Mouse (Mus musculus) ES-Bruce4 (cell line): ENCODE results near the gene Gas7. TPM values are rescaled to one million over a fixed set of nuclear protein-coding genes. Genes with fewer than 3 reads are reported as not detected.
A peak's percentile ranks its signal among the peaks of the same experiment; 100 is the strongest.

Source experiments
- H3K27ac ChIP-seq: 2 replicates; pipeline ENCODE4 v1.5.1; 2012; ENCODE audit warnings: low read length, inconsistent platforms; ENCODE audit not compliant: insufficient read depth
- H3K27me3 ChIP-seq: 2 replicates; pipeline ENCODE4 v1.6.1; 2012; ENCODE audit warnings: mild to moderate bottlenecking, low read length, inconsistent platforms; ENCODE audit not compliant: control insufficient read depth, poor library complexity, insufficient read depth, severe bottlenecking
- H3K36me3 ChIP-seq: 2 replicates; pipeline ENCODE4 v1.6.1; 2012; ENCODE audit warnings: inconsistent platforms, mild to moderate bottlenecking, low read length, moderate library complexity; ENCODE audit not compliant: control insufficient read depth, poor library complexity, insufficient read depth, severe bottlenecking
- H3K4me1 ChIP-seq: one replicate; pipeline ENCODE4 v1.8.1; 2011; ENCODE audit warnings: low read length; ENCODE audit not compliant: control insufficient read depth, insufficient read depth
- H3K4me3 ChIP-seq: 2 replicates; pipeline ENCODE4 v1.5.1; 2011; ENCODE audit warnings: low read depth, mild to moderate bottlenecking, low read length
- H3K9ac ChIP-seq: 2 replicates; pipeline ENCODE4 v1.6.1; 2012; ENCODE audit warnings: low read depth, mild to moderate bottlenecking, inconsistent platforms; ENCODE audit not compliant: poor library complexity, severe bottlenecking
- H3K9me3 ChIP-seq: replicated peaks from 2 replicates; pipeline ENCODE4 v1.6.1; 2012; ENCODE audit warnings: mild to moderate bottlenecking, low read length, inconsistent platforms; ENCODE audit not compliant: control insufficient read depth, poor library complexity, insufficient read depth, severe bottlenecking
- CTCF ChIP-seq: IDR thresholded peaks from one replicate; pipeline ENCODE4 v1.8.1; 2011; ENCODE audit warnings: low read depth, low read length
- EP300 ChIP-seq: IDR thresholded peaks from 2 replicates; pipeline ENCODE4 v1.6.1; 2011; ENCODE audit warnings: low read depth, low read length; ENCODE audit not compliant: insufficient read depth
- POLR2A ChIP-seq: IDR thresholded peaks from one replicate; pipeline ENCODE4 v1.8.1; 2011; ENCODE audit warnings: low read length; ENCODE audit not compliant: insufficient read depth
- polyA plus RNA-seq: library from polyadenylated mRNA; stranded (reverse); fragments of >200 nt; gene quantifications from 2 replicates; pipeline ENCODE4 v1.2.4, GENCODE M21; 2011; ENCODE audit warnings: low read depth; ENCODE audit not compliant: missing spikeins, insufficient read depth, insufficient read length

Gas7 gene
- polyA plus RNA-seq, 1 experiment, result 2.3 TPM

DNA sequence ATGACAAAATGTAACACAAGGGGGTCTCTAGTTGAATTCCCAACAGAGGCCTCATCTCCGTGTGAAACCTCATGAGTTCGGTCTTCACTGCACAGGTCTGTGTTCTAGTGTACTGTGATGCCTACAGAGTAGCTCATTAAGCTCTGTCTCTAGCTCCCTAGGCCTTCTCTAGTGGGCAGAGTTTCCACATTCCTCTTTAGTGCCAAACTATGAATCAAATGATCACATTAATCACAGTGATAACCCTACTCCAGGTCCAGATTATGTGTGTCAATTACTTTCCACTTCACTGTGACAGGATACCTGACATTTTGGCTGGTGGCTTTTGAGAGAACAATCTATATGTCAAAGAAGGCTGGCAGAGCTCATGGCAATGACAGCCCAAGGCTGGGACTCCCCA lies 44.9 kb downstream of the Gas7 start:
- Histone ChIP-seq H3K27me3 (no peaks in the 10 kb centered on the region), H3K27ac (no peak overlapping the region), H3K4me1 (no peaks in the 10 kb centered on the region), H3K36me3 (no peaks in the 10 kb centered on the region), H3K4me3 (no peak overlapping the region), H3K9ac (no peak overlapping the region), H3K9me3 (no peaks in the 10 kb centered on the region)
- TF ChIP-seq EP300, result no peak
- TF ChIP-seq CTCF, result no peak
- TF ChIP-seq POLR2A, result no peak

DNA sequence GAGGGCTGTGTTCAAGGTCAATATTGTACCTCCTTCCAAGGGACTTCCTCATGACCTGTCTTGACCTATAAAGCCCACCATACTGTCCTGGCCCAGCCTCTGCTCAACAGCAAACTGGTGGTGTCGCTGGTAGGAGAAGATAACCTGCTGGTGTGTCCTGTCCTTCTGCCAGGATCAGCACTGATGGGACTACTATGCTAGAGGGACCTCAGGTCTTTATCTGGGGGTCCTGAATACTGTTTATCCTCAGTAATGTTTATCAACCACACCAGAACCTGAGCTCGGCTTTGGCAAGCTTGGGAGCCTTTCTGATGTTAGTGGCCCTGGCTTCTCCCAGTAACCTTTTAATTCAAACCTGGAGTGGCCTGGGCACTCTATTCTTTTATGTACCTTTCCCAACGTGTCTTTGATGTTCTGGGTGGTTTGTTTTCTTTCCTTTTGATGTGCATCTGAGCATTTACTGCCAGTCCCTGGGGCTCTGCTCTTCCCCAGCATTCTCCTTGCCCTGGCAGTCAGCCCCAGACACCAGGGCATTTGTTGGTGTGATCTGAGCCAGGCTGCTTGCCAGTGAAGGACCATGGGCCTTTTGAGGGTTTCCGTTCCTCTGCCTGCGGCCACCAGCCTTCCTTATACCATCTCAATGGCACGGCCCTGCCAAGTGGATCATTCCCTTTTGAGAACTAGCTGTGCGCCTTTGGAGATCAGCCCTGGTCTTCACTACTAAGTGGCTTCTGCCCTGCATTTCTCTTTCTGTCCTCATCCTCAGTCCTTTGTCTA lies 46.4 kb downstream of the Gas7 start:
- Histone ChIP-seq H3K36me3 (no peaks in the 10 kb centered on the region), H3K9ac (no peak overlapping the region), H3K9me3 (no peaks in the 10 kb centered on the region), H3K27ac (no peak overlapping the region), H3K4me1 (no peaks in the 10 kb centered on the region), H3K4me3 (no peak overlapping the region), H3K27me3 (no peaks in the 10 kb centered on the region)
- TF ChIP-seq EP300 (no peak), POLR2A (no peak), CTCF (no peak)

DNA sequence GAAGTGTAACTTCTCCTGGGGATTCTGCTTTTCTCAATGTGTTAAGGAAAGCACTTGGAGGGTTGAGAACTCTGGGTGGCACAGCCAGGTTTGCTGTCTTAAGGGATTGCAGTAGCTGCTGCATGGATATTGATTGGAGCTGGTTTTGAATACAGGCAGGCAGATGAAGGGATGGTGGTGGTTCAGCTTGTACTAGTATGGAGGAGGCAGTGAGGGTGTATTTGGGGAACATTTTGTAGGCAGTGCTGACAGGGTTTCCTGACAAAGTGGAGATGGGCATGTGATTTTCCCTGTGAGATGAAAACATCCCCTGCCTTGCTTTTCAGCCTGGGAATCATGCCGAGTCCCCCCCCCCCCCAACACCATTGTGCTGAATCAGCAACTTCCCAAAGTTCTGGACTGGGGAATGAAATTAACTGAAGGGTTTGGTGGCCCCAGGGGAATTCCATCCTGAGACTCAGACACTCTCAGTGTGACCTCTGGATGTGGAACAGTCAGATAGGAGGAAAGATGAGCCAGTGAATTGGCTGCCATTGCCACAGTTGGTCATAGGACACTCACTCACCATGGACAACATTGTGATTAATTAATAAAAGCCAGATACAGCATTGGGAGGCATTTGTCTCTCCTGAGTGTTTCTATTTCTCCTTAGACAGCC lies 54.1 kb downstream of the Gas7 start:
- H3K4me1 ChIP-seq, result no peaks in the 10 kb centered on the region
- no peak overlapping the region for H3K27ac ChIP-seq
- H3K4me3 ChIP-seq, result no peak overlapping the region
- TF ChIP-seq CTCF, result no peak
- TF ChIP-seq EP300, result no peak
- TF ChIP-seq POLR2A, result no peak
- H3K9me3 ChIP-seq, result no peaks in the 10 kb centered on the region
- H3K27me3 ChIP-seq, result no peaks in the 10 kb centered on the region
- H3K9ac ChIP-seq, result no peak overlapping the region
- H3K36me3 ChIP-seq, result no peaks in the 10 kb centered on the region

DNA sequence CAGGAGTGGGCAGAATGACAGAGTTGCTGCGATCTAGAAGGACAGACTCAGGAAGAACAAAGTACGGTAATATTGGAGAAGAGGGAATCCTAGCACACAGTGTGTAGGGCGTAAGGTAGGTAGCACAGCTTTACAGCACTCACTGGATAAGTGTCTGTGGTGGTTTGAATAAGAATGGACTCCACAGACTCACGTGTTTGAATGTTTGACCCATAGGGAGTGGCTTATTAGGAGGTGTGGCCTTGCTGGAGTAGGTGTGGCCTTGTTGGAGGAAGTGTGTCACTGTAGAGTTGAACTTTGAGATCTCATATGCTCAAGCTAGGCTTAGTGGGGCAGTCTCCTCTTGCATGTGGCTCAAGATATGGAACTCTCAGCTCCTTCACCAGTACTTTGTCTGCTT lies 55.6 kb downstream of the Gas7 start:
- no peak overlapping the region for H3K4me3 ChIP-seq
- H3K4me1 ChIP-seq, result no peaks in the 10 kb centered on the region
- no peaks in the 10 kb centered on the region for H3K27me3 ChIP-seq
- no peak for TF ChIP-seq POLR2A
- no peak for TF ChIP-seq CTCF
- TF ChIP-seq EP300, result no peak
- no peaks in the 10 kb centered on the region for H3K9me3 ChIP-seq
- H3K36me3 ChIP-seq, result no peaks in the 10 kb centered on the region
- no peak overlapping the region for H3K27ac ChIP-seq
- H3K9ac ChIP-seq, result no peak overlapping the region

DNA sequence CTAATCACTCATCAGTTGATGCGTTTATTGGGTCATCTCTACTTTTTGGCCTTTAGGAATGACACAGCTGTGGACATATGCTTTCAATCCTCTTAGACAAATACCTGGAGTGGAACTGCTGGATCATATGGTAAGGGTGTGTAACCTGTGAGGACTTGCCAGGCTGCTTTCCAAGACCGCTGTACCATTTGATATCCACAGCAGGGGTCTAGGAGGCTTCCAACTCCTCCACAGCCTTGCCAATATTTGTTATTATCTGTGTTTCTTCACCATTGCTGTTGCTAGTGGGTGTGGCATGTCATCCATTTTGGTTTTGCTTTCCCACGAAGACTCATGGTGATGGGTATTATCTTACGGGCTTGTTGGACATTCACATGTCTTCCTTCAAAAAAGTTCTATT lies 57.8 kb downstream of the Gas7 start:
- Histone ChIP-seq H3K4me3 (no peak overlapping the region), H3K27me3 (no peaks in the 10 kb centered on the region), H3K27ac (no peak overlapping the region), H3K4me1 (no peaks in the 10 kb centered on the region), H3K9me3 (no peaks in the 10 kb centered on the region), H3K9ac (no peak overlapping the region), H3K36me3 (no peaks in the 10 kb centered on the region)
- TF ChIP-seq EP300, result no peak
- TF ChIP-seq CTCF, result no peak
- no peak for TF ChIP-seq POLR2A

DNA sequence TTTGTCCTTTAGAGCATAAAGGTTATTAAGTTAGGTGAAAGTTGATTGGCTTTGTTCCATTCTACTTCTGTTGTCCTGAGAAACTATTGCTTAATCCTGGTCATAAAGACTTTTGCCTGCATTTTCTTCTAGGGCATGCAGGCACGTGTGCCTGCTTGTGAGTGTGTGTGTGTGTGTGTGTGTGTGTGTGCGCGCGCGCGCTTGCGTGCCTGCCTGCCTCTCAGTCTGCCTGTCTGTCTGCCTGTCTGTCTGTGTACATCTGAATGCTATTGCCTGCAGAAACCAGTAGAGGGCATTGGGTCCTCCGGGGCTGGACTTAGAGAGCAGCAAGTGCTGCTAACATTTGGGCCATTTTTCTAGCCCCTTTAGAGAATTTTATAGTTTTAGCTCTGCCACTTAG lies 59.2 kb downstream of the Gas7 start:
- H3K27me3 ChIP-seq, result no peaks in the 10 kb centered on the region
- no peaks in the 10 kb centered on the region for H3K9me3 ChIP-seq
- H3K4me3 ChIP-seq, result no peak overlapping the region
- no peaks in the 10 kb centered on the region for H3K4me1 ChIP-seq
- H3K27ac ChIP-seq, result no peak overlapping the region
- H3K36me3 ChIP-seq, result no peaks in the 10 kb centered on the region
- H3K9ac ChIP-seq, result no peak overlapping the region
- TF ChIP-seq EP300, result no peak
- peak; percentile 23 for TF ChIP-seq CTCF
